Mouse (Mus musculus): Measurements from ENCODE around the gene Bnipl. TPM values are rescaled to one million over a fixed set of nuclear protein-coding genes. Genes with fewer than 3 reads are reported as not detected.

Gene Bnipl
- polyA plus RNA-seq (2012; rRNA removed), result 2.1 and 2.6 TPM in 2 replicates

GRCm38 (mm10) chr3:95250783-95251424 is at the start of gene Bnipl:
Gene Bnipl, minus strand, starts transcription at chr3:95251193.
- no peak for DNase-seq (ENCODE audit: low read depth)

- peak; percentile 95 for DNase-seq (ENCODE audit: low read depth)
Measured at GRCm38 (mm10) chr3:95298018-95298417, 47.0 kb upstream of the Bnipl start.

- DNase-seq (ENCODE audit: low read depth), result no peak
Measured at GRCm38 (mm10) chr3:95296103-95296469, 45.1 kb upstream of the Bnipl start.

- DNase-seq (ENCODE audit: low read depth), result no peak
Measured at GRCm38 (mm10) chr3:95295321-95296102, 44.5 kb upstream of the Bnipl start.

- DNase-seq (ENCODE audit: low read depth), result no peak
Measured at GRCm38 (mm10) chr3:95294718-95295117, 43.7 kb upstream of the Bnipl start.

GRCm38 (mm10) chr3:95294316-95294715 is 43.3 kb upstream of the Bnipl start:
- no peak for DNase-seq (ENCODE audit: low read depth)

GRCm38 (mm10) chr3:95293537-95293936 is 42.5 kb upstream of the Bnipl start:
- DNase-seq (ENCODE audit: low read depth), result no peak

- no peak for DNase-seq (ENCODE audit: low read depth)
Measured at GRCm38 (mm10) chr3:95292899-95293298, 41.9 kb upstream of the Bnipl start.

GRCm38 (mm10) chr3:95291041-95291440 is 40.0 kb upstream of the Bnipl start:
- no peak for DNase-seq (ENCODE audit: low read depth)

GRCm38 (mm10) chr3:95290156-95290555 is 39.2 kb upstream of the Bnipl start:
- no peak for DNase-seq (ENCODE audit: low read depth)

GRCm38 (mm10) chr3:95289419-95289818 is 38.4 kb upstream of the Bnipl start:
- no peak for DNase-seq (ENCODE audit: low read depth)

- no peak for DNase-seq (ENCODE audit: low read depth)
Measured at GRCm38 (mm10) chr3:95287541-95287940, 36.5 kb upstream of the Bnipl start.

GRCm38 (mm10) chr3:95286510-95286909 is 35.5 kb upstream of the Bnipl start:
- DNase-seq (ENCODE audit: low read depth), result no peak

GRCm38 (mm10) chr3:95286011-95286410 is 35.0 kb upstream of the Bnipl start:
- DNase-seq (ENCODE audit: low read depth), result no peak

GRCm38 (mm10) chr3:95285390-95285789 is 34.4 kb upstream of the Bnipl start:
- DNase-seq (ENCODE audit: low read depth), result no peak

- no peak for DNase-seq (ENCODE audit: low read depth)
Measured at GRCm38 (mm10) chr3:95284501-95285281, 33.7 kb upstream of the Bnipl start.

- DNase-seq (ENCODE audit: low read depth), result no peak
Measured at GRCm38 (mm10) chr3:95284062-95284461, 33.1 kb upstream of the Bnipl start.

- no peak for DNase-seq (ENCODE audit: low read depth)
Measured at GRCm38 (mm10) chr3:95283589-95283941, 32.6 kb upstream of the Bnipl start.

- DNase-seq (ENCODE audit: low read depth), result no peak
Measured at GRCm38 (mm10) chr3:95282865-95283588, 32.0 kb upstream of the Bnipl start.

GRCm38 (mm10) chr3:95282381-95282864 is 31.4 kb upstream of the Bnipl start:
- DNase-seq (ENCODE audit: low read depth), result peak; percentile 89

- DNase-seq (ENCODE audit: low read depth), result no peak
Measured at GRCm38 (mm10) chr3:95281216-95282126, 30.5 kb upstream of the Bnipl start, which contains the start of the genes Mindy1 and Prune1. Gene Mindy1, plus strand, starts transcription at chr3:95281345. Gene Prune1, minus strand, starts transcription at chr3:95282076.

Measured in gonadal fat pad, adult 2 months (tissue).